Mouse (Mus musculus): Measurements from ENCODE around the gene Plekha5. TPM values are rescaled to one million over a fixed set of nuclear protein-coding genes. Genes with fewer than 3 reads are reported as not detected.
"Not testable (repeated sequence)": the region's sequence is repeated elsewhere in the genome, so short reads cannot be mapped to it uniquely, and the experiment has no call there.

Gene Plekha5
- polyA plus RNA-seq, 1 experiment from 2014 or later = 62.1 TPM

DNA sequence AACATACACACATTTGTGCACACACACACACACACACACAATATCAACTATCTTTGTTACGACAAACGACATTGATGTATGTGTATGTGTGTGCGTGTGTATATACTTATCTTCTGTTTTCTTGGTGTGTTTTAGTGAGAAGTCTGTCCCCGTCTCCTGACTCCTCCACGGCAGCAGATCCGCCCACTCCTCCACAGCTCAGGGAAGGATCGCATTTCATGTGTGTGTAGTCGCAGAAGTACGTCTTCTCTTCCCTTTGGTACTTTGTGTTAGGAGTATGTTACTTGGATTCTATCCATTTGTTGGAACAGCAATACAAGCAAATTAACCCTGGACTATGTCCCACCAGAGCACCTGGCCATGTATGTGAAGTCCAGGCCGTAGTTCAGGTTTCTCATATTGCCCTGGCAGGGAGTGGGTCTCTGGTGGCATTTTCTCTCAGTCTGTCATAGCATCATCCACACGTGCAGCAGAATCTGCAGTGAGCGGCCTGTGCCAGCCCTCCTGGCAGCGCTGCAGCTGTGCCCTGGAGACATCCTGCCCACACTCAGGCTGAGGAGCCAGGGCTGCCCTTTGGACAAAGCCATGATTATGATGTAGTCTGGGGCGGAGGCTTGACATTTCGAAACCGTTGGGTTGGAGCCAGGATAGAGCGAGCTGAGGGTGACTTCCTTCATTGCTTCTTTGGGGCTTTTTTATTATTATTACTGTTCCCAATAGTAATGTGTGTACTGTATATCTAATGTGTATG is 169.7 kb downstream of the Plekha5 start:
- ATAC-seq (replicated peaks; ENCODE audit: low FRiP score, low TSS enrichment, low read depth) (no peak), DNase-seq (ENCODE audit: low spot score) (no peak)
- Histone ChIP-seq H3K9me3 (ENCODE audit: control insufficient read depth, low read length) (no peaks in the 10 kb centered on the region), H3K4me2 (ENCODE audit: low read length) (no peak overlapping the region), H3K27ac (ENCODE audit: low read depth) (no peak overlapping the region), H3K9ac (ENCODE audit: low read length) (no peak overlapping the region), H3K4me3 (ENCODE audit: low read depth, low read length) (no peak overlapping the region), H3K4me1 (replicated peaks; ENCODE audit: control insufficient read depth, insufficient read depth, low read length) (no peaks in the 10 kb centered on the region), H3K27me3 (replicated peaks; ENCODE audit: control insufficient read depth, insufficient read depth, low read length) (no peaks in the 10 kb centered on the region), H3K36me3 (ENCODE audit: control insufficient read depth, insufficient read depth, low read length) (peaks cover 90% of the 10 kb centered on the region)
- WGBS = 79% methylated on average over 17 of the region's 17 CpGs

DNA sequence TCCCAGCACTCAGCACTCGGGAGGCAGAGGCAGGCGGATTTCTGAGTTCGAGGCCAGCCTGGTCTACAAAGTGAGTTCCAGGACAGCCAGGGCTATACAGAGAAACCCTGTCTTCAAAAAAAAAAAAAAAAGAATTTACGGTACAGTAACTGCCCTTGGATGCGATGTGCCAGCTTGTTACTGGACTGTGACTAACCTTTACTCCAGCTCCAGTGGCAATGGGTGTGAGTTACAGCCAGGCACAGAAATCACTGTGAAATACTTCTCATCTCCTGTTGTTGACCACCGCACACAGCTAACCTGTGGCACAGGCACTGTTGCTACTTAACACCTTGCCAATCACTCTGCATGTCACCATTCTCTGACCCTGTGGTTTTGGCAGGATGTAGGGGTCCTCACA is 171.7 kb downstream of the Plekha5 start:
- H3K9ac ChIP-seq (ENCODE audit: low read length); H3K27ac ChIP-seq (ENCODE audit: low read depth); H3K9me3 ChIP-seq (ENCODE audit: control insufficient read depth, low read length); H3K4me1 ChIP-seq (replicated peaks; ENCODE audit: control insufficient read depth, insufficient read depth, low read length); ATAC-seq (replicated peaks; ENCODE audit: low FRiP score, low TSS enrichment, low read depth); H3K4me2 ChIP-seq (ENCODE audit: low read length); H3K4me3 ChIP-seq (ENCODE audit: low read depth, low read length); H3K27me3 ChIP-seq (replicated peaks; ENCODE audit: control insufficient read depth, insufficient read depth, low read length); DNase-seq (ENCODE audit: low spot score): not testable (repeated sequence)
- whole genome bisulfite sequencing = 92% methylated on average over 6 of the region's 6 CpGs
- peaks cover 86% of the 10 kb centered on the region for H3K36me3 ChIP-seq (ENCODE audit: control insufficient read depth, insufficient read depth, low read length)

DNA sequence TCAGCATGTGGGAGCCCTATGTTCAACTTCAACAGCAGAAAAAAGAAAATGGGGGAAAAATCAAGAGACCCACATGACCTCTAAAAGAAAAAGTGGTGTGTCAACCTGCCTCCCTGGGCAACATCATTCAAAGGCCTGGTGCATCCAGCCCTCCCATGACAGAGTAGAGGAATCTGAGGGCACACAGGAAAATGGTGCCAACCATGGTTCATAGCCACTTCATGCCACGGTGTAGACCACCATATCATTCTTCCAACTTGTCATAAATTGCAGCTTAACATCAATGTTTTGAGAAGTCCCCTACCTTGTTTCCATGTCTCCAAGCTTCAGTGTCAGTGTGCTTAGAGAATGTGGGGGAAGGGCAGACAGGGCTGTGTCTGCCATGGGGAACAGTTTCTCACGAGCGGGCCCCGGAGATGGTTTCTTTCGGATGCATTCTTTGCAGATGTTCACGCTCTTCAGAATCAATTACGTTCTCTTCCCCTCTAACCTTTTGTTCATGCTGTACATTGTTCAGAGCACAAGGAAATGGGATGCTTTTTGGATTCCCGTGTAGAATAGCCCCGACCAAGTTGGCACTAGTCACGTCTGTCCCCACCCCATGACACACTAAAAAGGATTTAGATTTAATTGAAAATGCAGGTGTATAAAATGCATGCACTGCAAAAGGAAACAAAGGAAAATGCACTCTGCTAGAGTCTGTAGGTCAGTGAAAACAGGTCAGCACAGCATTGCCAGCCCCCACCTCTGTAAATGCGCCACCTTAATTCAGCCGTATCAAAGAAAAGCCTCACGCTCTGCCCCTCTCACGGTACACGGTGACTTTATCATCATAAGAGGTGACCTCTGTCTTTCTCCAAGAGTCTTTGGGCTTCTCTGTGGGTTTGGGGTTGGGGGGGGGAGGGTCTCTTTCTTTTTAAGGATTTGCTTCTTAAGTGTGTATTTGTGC is 173.8 kb downstream of the Plekha5 start:
- Histone ChIP-seq H3K4me2 (ENCODE audit: low read length) (no peak overlapping the region), H3K9me3 (ENCODE audit: control insufficient read depth, low read length) (no peaks in the 10 kb centered on the region)
- WGBS = 89% methylated on average over 15 of the region's 15 CpGs

DNA sequence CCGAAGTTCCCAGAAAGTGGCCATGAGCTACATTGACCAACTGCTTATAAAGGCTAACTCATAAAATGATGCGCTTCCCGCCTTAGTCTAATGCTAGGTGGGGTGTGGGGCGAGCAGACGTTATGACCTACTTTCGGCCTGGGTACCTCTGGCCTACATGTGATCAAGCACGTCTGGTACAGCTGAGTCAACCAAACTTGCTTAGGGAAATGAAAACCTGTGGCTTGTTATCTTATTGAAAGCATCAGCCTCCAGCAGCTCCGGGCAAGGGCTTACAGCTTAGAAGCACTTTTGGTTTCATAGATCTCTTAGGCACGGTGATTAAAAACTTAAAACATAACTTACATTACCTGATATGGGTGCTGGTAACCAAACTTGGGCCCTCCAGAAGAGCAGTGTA is 174.7 kb downstream of the Plekha5 start:
- Histone ChIP-seq H3K9ac (ENCODE audit: low read length) (no peak overlapping the region), H3K9me3 (ENCODE audit: control insufficient read depth, low read length) (no peaks in the 10 kb centered on the region), H3K4me3 (ENCODE audit: low read depth, low read length) (no peak overlapping the region), H3K4me2 (ENCODE audit: low read length) (no peak overlapping the region), H3K36me3 (ENCODE audit: control insufficient read depth, insufficient read depth, low read length) (peaks cover 58% of the 10 kb centered on the region), H3K4me1 (replicated peaks; ENCODE audit: control insufficient read depth, insufficient read depth, low read length) (no peaks in the 10 kb centered on the region; the same call in 1 of the 2 replicates), H3K27me3 (replicated peaks; ENCODE audit: control insufficient read depth, insufficient read depth, low read length) (no peaks in the 10 kb centered on the region), H3K27ac (ENCODE audit: low read depth) (no peak overlapping the region)
- no peak for ATAC-seq (replicated peaks; ENCODE audit: low FRiP score, low TSS enrichment, low read depth)
- 90% methylated on average over 9 of the region's 9 CpGs for WGBS
- no peak for DNase-seq (ENCODE audit: low spot score)

More for the DNA sequence above, 173.8 kb downstream of the Plekha5 start:
- Histone ChIP-seq H3K36me3 (ENCODE audit: control insufficient read depth, insufficient read depth, low read length) (peaks cover 65% of the 10 kb centered on the region), H3K4me3 (ENCODE audit: low read depth, low read length) (no peak overlapping the region), H3K4me1 (replicated peaks; ENCODE audit: control insufficient read depth, insufficient read depth, low read length) (no peaks in the 10 kb centered on the region), H3K9ac (ENCODE audit: low read length) (no peak overlapping the region), H3K27me3 (replicated peaks; ENCODE audit: control insufficient read depth, insufficient read depth, low read length) (no peaks in the 10 kb centered on the region), H3K27ac (ENCODE audit: low read depth) (no peak overlapping the region)
- ATAC-seq (replicated peaks; ENCODE audit: low FRiP score, low TSS enrichment, low read depth) (no peak), DNase-seq (ENCODE audit: low spot score) (no peak)

DNA sequence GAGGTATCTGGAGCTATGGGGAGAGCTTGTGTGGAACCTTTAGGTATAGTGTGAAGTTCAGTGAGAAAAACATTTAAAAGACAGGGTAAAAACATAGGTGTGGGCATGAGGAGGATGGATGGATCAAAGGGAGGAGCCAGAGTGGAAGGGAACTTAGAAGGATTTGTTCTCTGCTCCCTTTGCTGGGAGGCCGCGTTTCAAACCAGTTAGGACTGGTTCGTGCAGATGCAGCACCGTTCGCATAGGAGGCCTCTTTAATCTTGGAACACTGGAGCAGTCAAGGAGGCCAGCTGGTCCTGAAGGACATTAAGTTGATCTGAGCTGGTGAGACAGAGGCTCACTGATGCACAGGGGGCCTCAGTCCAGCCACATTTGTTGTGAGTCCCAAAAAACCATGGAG is 175.5 kb downstream of the Plekha5 start:
- no peak for ATAC-seq (replicated peaks; ENCODE audit: low FRiP score, low TSS enrichment, low read depth)
- Histone ChIP-seq H3K9me3 (ENCODE audit: control insufficient read depth, low read length) (no peaks in the 10 kb centered on the region), H3K9ac (ENCODE audit: low read length) (no peak overlapping the region), H3K4me3 (ENCODE audit: low read depth, low read length) (no peak overlapping the region), H3K4me1 (replicated peaks; ENCODE audit: control insufficient read depth, insufficient read depth, low read length) (no peaks in the 10 kb centered on the region; the same call in 1 of the 2 replicates), H3K27ac (ENCODE audit: low read depth) (no peak overlapping the region), H3K27me3 (replicated peaks; ENCODE audit: control insufficient read depth, insufficient read depth, low read length) (no peaks in the 10 kb centered on the region), H3K36me3 (ENCODE audit: control insufficient read depth, insufficient read depth, low read length) (peaks cover 50% of the 10 kb centered on the region), H3K4me2 (ENCODE audit: low read length) (no peak overlapping the region)
- WGBS = 87% methylated on average over 5 of the region's 5 CpGs
- no peak for DNase-seq (ENCODE audit: low spot score)

DNA sequence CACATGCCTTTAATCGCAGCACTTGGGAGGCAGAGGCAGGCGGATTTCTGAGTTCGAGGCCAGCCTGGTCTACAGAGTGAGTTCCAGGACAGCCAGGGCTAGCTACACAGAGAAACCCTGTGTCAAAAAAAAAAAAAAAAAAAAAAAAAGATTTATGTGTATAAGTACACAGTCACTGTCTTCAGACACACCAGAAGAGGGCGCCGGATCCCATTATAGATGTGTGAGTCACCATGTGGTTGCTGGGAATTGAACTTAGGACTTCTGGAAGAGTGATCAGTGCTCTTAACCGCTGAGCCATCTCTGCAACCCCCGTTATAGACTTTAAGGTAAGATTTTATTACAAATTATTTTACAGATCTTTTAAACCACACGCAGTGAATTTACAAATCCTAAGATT is 176.8 kb downstream of the Plekha5 start:
- ATAC-seq (replicated peaks; ENCODE audit: low FRiP score, low TSS enrichment, low read depth); H3K4me1 ChIP-seq (replicated peaks; ENCODE audit: control insufficient read depth, insufficient read depth, low read length); H3K4me2 ChIP-seq (ENCODE audit: low read length); H3K9me3 ChIP-seq (ENCODE audit: control insufficient read depth, low read length); H3K27me3 ChIP-seq (replicated peaks; ENCODE audit: control insufficient read depth, insufficient read depth, low read length); H3K4me3 ChIP-seq (ENCODE audit: low read depth, low read length); H3K9ac ChIP-seq (ENCODE audit: low read length); H3K27ac ChIP-seq (ENCODE audit: low read depth); DNase-seq (ENCODE audit: low spot score): not testable (repeated sequence)
- peaks cover 38% of the 10 kb centered on the region for H3K36me3 ChIP-seq (ENCODE audit: control insufficient read depth, insufficient read depth, low read length)
- 89% methylated on average over 8 of the region's 8 CpGs for WGBS

DNA sequence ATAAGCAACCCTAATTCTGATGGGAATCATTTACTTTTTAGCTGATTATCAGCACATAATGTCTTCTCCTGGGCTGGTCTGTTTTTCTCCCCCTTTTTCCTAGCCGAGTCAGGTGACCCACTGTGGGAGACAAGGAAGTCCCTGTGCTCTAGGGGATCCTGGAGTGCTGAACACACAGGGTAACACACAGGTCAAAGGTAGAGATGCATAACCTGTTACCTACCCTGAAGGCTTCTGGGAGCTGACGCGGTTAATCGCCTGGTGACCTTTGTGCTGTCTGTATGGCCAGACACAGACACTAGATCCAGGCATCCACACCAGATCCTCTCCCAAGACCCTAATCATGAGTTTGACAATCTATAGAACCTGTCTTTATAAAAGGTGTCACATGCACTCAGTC is 177.3 kb downstream of the Plekha5 start:
- ATAC-seq (replicated peaks; ENCODE audit: low FRiP score, low TSS enrichment, low read depth) (0 out of 2 replicates have a peak, but pooled peaks have one; percentile 20), DNase-seq (ENCODE audit: low spot score) (no peak)
- Histone ChIP-seq H3K9me3 (ENCODE audit: control insufficient read depth, low read length) (no peaks in the 10 kb centered on the region), H3K4me3 (ENCODE audit: low read depth, low read length) (no peak overlapping the region), H3K9ac (ENCODE audit: low read length) (no peak overlapping the region), H3K36me3 (ENCODE audit: control insufficient read depth, insufficient read depth, low read length) (peaks cover 33% of the 10 kb centered on the region), H3K27me3 (replicated peaks; ENCODE audit: control insufficient read depth, insufficient read depth, low read length) (no peaks in the 10 kb centered on the region), H3K4me1 (replicated peaks; ENCODE audit: control insufficient read depth, insufficient read depth, low read length) (no peaks in the 10 kb centered on the region; the same call in 1 of the 2 replicates), H3K27ac (ENCODE audit: low read depth) (no peak overlapping the region), H3K4me2 (ENCODE audit: low read length) (no peak overlapping the region)
- WGBS = 97% methylated on average over 4 of the region's 4 CpGs

DNA sequence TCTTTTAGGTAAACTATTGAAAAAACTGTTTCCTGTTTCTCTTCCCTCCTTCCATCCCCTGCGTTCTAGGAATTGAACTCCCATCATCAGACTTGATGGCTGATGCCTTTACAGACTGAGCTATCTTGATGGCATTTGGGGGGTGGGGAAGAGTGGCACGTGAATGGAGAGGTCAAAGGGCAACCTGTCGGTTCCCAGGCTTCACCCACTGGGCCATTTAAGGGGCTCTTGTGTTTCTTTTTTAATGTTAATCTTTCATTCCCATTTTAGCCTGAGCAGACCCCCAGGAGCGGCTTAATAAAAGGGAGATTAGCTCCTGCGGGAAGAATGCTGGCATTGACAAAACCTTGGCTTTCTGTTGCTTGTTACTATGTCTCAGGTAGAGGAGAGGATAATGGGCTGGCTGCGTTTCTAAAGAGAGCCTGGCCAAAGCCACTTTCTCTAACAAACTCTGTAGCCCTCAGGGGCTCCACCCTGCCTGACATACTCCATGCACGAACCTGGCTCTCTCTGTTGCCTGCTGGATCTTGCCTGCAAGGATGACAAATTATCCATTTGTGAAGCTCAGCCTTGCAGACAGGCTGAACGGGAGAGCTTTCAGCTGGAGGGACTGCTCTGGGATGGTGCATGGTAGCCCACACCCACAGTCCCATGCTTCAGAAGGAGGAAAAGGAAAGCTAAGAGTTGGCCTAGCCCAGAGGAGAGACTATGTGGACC is 179.5 kb downstream of the Plekha5 start:
- H3K36me3 ChIP-seq (ENCODE audit: control insufficient read depth, insufficient read depth, low read length) = peaks cover 11% of the 10 kb centered on the region
- no peak overlapping the region for H3K4me2 ChIP-seq (ENCODE audit: low read length)
- H3K27ac ChIP-seq (ENCODE audit: low read depth) = no peak overlapping the region
- 22% methylated on average over 8 of the region's 8 CpGs for WGBS
- H3K9ac ChIP-seq (ENCODE audit: low read length) = no peak overlapping the region
- no peaks in the 10 kb centered on the region for H3K9me3 ChIP-seq (ENCODE audit: control insufficient read depth, low read length)
- no peak for ATAC-seq (replicated peaks; ENCODE audit: low FRiP score, low TSS enrichment, low read depth)
- no peaks in the 10 kb centered on the region; the same call in 1 of the 2 replicates for H3K4me1 ChIP-seq (replicated peaks; ENCODE audit: control insufficient read depth, insufficient read depth, low read length)
- H3K27me3 ChIP-seq (replicated peaks; ENCODE audit: control insufficient read depth, insufficient read depth, low read length) = no peaks in the 10 kb centered on the region
- no peak overlapping the region for H3K4me3 ChIP-seq (ENCODE audit: low read depth, low read length)
- DNase-seq (ENCODE audit: low spot score) = no peak

All from intestine, embryonic 14.5 days (tissue).